Mouse (Mus musculus): ENCODE data around the gene Gm20388.

Gene Gm20388

GRCm38 (mm10) chr8:122719500-122720065 lies 2808.9 kb downstream of the Gm20388 start:
- DNase-seq (ENCODE audit: low read depth, low spot score), result peak; percentile 93

GRCm38 (mm10) chr8:122720070-122720729 lies 2809.6 kb downstream of the Gm20388 start:
- peak; percentile 90 for DNase-seq (ENCODE audit: low read depth, low spot score)

- peak; percentile 50 for DNase-seq (ENCODE audit: low read depth, low spot score)
These were observed 2810.4 kb downstream of the Gm20388 start for GRCm38 (mm10) chr8:122720811-122721640.

GRCm38 (mm10) chr8:122725187-122725586 lies 2814.5 kb downstream of the Gm20388 start:
- no peak for DNase-seq (ENCODE audit: low read depth, low spot score)

GRCm38 (mm10) chr8:122726789-122727188 lies 2816.1 kb downstream of the Gm20388 start:
- DNase-seq (ENCODE audit: low read depth, low spot score), result no peak

- DNase-seq (ENCODE audit: low read depth, low spot score), result no peak
These were observed 2816.8 kb downstream of the Gm20388 start for GRCm38 (mm10) chr8:122727412-122727811.

- DNase-seq (ENCODE audit: low read depth, low spot score), result no peak
These were observed 2818.0 kb downstream of the Gm20388 start for GRCm38 (mm10) chr8:122728630-122729029.

GRCm38 (mm10) chr8:122735110-122735509 lies 2824.5 kb downstream of the Gm20388 start:
- DNase-seq (ENCODE audit: low read depth, low spot score), result no peak

GRCm38 (mm10) chr8:122735542-122736473 lies 2825.2 kb downstream of the Gm20388 start:
- peak; percentile 57 for DNase-seq (ENCODE audit: low read depth, low spot score)

- DNase-seq (ENCODE audit: low read depth, low spot score), result no peak
These were observed 2826.0 kb downstream of the Gm20388 start for GRCm38 (mm10) chr8:122736623-122737022.

- DNase-seq (ENCODE audit: low read depth, low spot score), result no peak
These were observed 2826.4 kb downstream of the Gm20388 start for GRCm38 (mm10) chr8:122737071-122737470.

- DNase-seq (ENCODE audit: low read depth, low spot score), result no peak
These were observed 2827.2 kb downstream of the Gm20388 start for GRCm38 (mm10) chr8:122737886-122738285.

- DNase-seq (ENCODE audit: low read depth, low spot score), result no peak
These were observed 2828.6 kb downstream of the Gm20388 start for GRCm38 (mm10) chr8:122739102-122739725.

GRCm38 (mm10) chr8:122742471-122742870 lies 2831.8 kb downstream of the Gm20388 start:
- DNase-seq (ENCODE audit: low read depth, low spot score), result no peak

GRCm38 (mm10) chr8:122745022-122745749 lies 2834.5 kb downstream of the Gm20388 start:
- DNase-seq (ENCODE audit: low read depth, low spot score), result no peak

- no peak for DNase-seq (ENCODE audit: low read depth, low spot score)
These were observed 2835.2 kb downstream of the Gm20388 start for GRCm38 (mm10) chr8:122745750-122746275.

- DNase-seq (ENCODE audit: low read depth, low spot score), result no peak
These were observed 2835.8 kb downstream of the Gm20388 start for GRCm38 (mm10) chr8:122746439-122746838.

- DNase-seq (ENCODE audit: low read depth, low spot score), result no peak
These were observed 2837.2 kb downstream of the Gm20388 start for GRCm38 (mm10) chr8:122747825-122748224.

- no peak for DNase-seq (ENCODE audit: low read depth, low spot score)
These were observed 2838.8 kb downstream of the Gm20388 start for GRCm38 (mm10) chr8:122749333-122749958.

- no peak for DNase-seq (ENCODE audit: low read depth, low spot score)
These were observed 2840.7 kb downstream of the Gm20388 start for GRCm38 (mm10) chr8:122751342-122751741.

Data from c-Kit-negative CD71-positive TER-119-positive erythroid progenitor cells, embryonic 14.5 days (primary cell).